Mouse (Mus musculus): ENCODE measurements at regions not wholly inside any gene's neighbourhood (a gene's known extent, or its start where the extent isn't known, plus 50 kb on each side); places are given as distances from the start of the nearest gene placed in this dataset.

GRCm38 (mm10) chr14:108464192-108464591 lies 449.8 kb downstream of the Slitrk1 start:
- H3K4me1 ChIP-seq, result no peaks in the 10 kb centered on the region
- H3K27me3 ChIP-seq, result no peaks in the 10 kb centered on the region
- H3K9me3 ChIP-seq (replicated peaks), result no peaks in the 10 kb centered on the region
- no peak overlapping the region for H3K4me2 ChIP-seq (replicated peaks)
- 61% methylated on average over 1 of the region's 1 CpGs for WGBS
- H3K4me3 ChIP-seq, result no peak overlapping the region
- H3K36me3 ChIP-seq, result no peaks in the 10 kb centered on the region
- H3K27ac ChIP-seq, result no peak overlapping the region
- no peak overlapping the region for H3K9ac ChIP-seq
- ATAC-seq (ENCODE audit: low FRiP score), result no peak

GRCm38 (mm10) chr14:108459356-108459755 lies 454.6 kb downstream of the Slitrk1 start:
- no peak overlapping the region for H3K4me2 ChIP-seq (replicated peaks)
- no peaks in the 10 kb centered on the region for H3K36me3 ChIP-seq
- H3K27ac ChIP-seq, result no peak overlapping the region
- ATAC-seq (ENCODE audit: low FRiP score), result no peak
- no peaks in the 10 kb centered on the region for H3K9me3 ChIP-seq (replicated peaks)
- H3K27me3 ChIP-seq, result no peaks in the 10 kb centered on the region
- no peak overlapping the region for H3K4me3 ChIP-seq
- no peak overlapping the region for H3K9ac ChIP-seq
- 82% methylated on average over 6 of the region's 6 CpGs for WGBS
- H3K4me1 ChIP-seq, result no peaks in the 10 kb centered on the region

GRCm38 (mm10) chr14:108437019-108437418 lies 476.9 kb downstream of the Slitrk1 start:
- no peaks in the 10 kb centered on the region for H3K27me3 ChIP-seq
- no peak overlapping the region for H3K4me2 ChIP-seq (replicated peaks)
- H3K4me3 ChIP-seq, result no peak overlapping the region
- H3K36me3 ChIP-seq, result no peaks in the 10 kb centered on the region
- H3K27ac ChIP-seq, result no peak overlapping the region
- 28% methylated on average over 2 of the region's 2 CpGs for WGBS
- no peaks in the 10 kb centered on the region for H3K4me1 ChIP-seq
- no peak overlapping the region for H3K9ac ChIP-seq
- H3K9me3 ChIP-seq (replicated peaks), result no peaks in the 10 kb centered on the region
- ATAC-seq (ENCODE audit: low FRiP score), result no peak

GRCm38 (mm10) chr14:108405113-108405512 lies 508.8 kb downstream of the Slitrk1 start:
- H3K9ac ChIP-seq, result no peak overlapping the region
- no peaks in the 10 kb centered on the region for H3K9me3 ChIP-seq (replicated peaks)
- H3K4me2 ChIP-seq (replicated peaks), result no peak overlapping the region
- no peaks in the 10 kb centered on the region for H3K27me3 ChIP-seq
- 65% methylated on average over 2 of the region's 2 CpGs for WGBS
- H3K27ac ChIP-seq, result no peak overlapping the region
- H3K36me3 ChIP-seq, result no peaks in the 10 kb centered on the region
- no peaks in the 10 kb centered on the region for H3K4me1 ChIP-seq
- peak; percentile 68 for ATAC-seq (ENCODE audit: low FRiP score)
- no peak overlapping the region for H3K4me3 ChIP-seq

- Histone ChIP-seq H3K27me3 (no peaks in the 10 kb centered on the region), H3K9ac (no peak overlapping the region), H3K4me3 (no peak overlapping the region), H3K36me3 (no peaks in the 10 kb centered on the region), H3K27ac (no peak overlapping the region), H3K4me1 (no peaks in the 10 kb centered on the region), H3K4me2 (replicated peaks) (no peak overlapping the region), H3K9me3 (replicated peaks) (no peaks in the 10 kb centered on the region)
- 73% methylated on average over 2 of the region's 2 CpGs for WGBS
- no peak for ATAC-seq (ENCODE audit: low FRiP score)
Measured at GRCm38 (mm10) chr14:108403466-108403865, 510.5 kb downstream of the Slitrk1 start.
